Mouse (Mus musculus): ENCODE measurements around the gene Tsc22d4. TPM values are rescaled to one million over a fixed set of nuclear protein-coding genes. Genes with fewer than 3 reads are reported as not detected.
A peak's percentile ranks its signal among the peaks of the same experiment; 100 is the strongest.

Tsc22d4 gene
- polyA plus RNA-seq, 1 experiment from 2014 or later: 134 TPM

DNA sequence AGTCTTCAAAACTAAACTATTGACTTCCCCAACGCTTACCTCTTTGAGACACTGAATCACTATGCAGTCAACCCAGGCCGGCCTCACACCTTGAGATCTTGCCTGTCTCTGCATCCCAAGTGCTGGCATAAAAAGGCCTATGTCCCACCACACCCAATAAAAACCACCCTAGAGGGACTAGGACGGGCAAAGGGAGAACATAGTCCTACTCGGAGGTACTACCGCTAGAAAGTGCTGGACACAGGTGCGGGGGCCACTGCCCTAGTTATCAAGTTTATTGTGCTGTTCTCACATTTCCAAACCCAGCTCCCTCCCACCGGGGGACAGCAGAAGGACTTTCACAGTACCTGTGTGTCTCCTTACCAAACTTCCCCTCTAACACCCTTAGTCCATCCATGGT lies 36.1 kb downstream of the Tsc22d4 start:
- H3K36me3 ChIP-seq (ENCODE audit: control insufficient read depth, insufficient read depth, low read length): peaks cover 47% of the 10 kb centered on the region
- WGBS: 90% methylated on average over 7 of the region's 7 CpGs

DNA sequence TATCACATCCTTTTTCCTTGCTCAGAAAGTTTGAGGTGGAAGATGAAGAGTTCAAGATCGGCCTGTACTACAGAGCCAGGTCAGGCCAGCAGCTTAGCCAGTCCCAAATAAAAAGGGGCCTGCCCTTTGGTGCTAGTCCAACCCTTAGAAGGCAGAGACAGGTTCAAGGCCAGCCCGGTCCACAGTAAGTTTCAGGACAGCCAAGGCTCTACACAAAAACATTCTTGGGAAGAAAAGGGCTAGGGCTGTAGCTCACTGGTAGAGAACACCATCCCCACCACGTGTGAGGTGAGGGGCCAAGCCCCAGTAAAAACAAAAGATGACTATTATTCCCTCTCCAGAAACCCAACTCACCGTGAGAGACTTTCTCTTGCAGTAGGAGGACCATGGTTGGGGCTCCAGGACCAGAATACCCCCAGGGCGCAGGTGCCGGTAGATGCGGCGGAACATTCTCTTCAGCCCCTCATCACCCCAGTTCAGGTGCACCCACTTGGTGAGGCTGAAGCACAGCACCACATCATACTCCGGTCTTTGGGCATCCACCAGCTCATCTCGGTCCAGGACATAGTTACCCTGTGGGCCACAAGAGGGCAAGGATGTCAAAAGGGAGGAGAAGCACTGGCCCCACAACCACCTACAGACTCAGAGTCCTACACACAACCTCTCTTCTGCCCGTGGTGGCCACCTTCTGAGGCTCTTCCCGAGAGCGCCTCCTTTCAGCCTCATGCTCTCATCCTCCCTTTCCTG lies 37.4 kb downstream of the Tsc22d4 start:
- WGBS: 78% methylated on average over 13 of the region's 13 CpGs
- ATAC-seq (ENCODE audit: low read depth): no peak
- H3K4me2 ChIP-seq (ENCODE audit: low read depth, low read length): peak overlapping the region; percentile 78
- H3K9ac ChIP-seq (ENCODE audit: low read depth, low read length): peak overlapping the region; percentile 85
- no peaks in the 10 kb centered on the region for H3K27me3 ChIP-seq (replicated peaks; ENCODE audit: control insufficient read depth, insufficient read depth, low read length)
- H3K4me3 ChIP-seq (ENCODE audit: low read depth, low read length): peak overlapping the region; percentile 61
- peaks cover 47% of the 10 kb centered on the region for H3K36me3 ChIP-seq (ENCODE audit: control insufficient read depth, insufficient read depth, low read length)
- H3K27ac ChIP-seq (replicated peaks; ENCODE audit: low read depth, low read length): no peak overlapping the region
- no peak for DNase-seq (ENCODE audit: low spot score)
- H3K4me1 ChIP-seq (ENCODE audit: control insufficient read depth, insufficient read depth, low read length): peaks cover 24% of the 10 kb centered on the region
- H3K9me3 ChIP-seq (ENCODE audit: control insufficient read depth, low read length): no peaks in the 10 kb centered on the region

More for the DNA sequence above, 36.1 kb downstream of the Tsc22d4 start:
- Histone ChIP-seq H3K27me3 (replicated peaks; ENCODE audit: control insufficient read depth, insufficient read depth, low read length) (no peaks in the 10 kb centered on the region), H3K4me3 (ENCODE audit: low read depth, low read length) (no peak overlapping the region), H3K4me2 (ENCODE audit: low read depth, low read length) (no peak overlapping the region), H3K9me3 (ENCODE audit: control insufficient read depth, low read length) (no peaks in the 10 kb centered on the region), H3K9ac (ENCODE audit: low read depth, low read length) (no peak overlapping the region; the same call in 1 of the 2 replicates), H3K27ac (replicated peaks; ENCODE audit: low read depth, low read length) (no peak overlapping the region), H3K4me1 (ENCODE audit: control insufficient read depth, insufficient read depth, low read length) (peaks cover 24% of the 10 kb centered on the region)
- no peak for ATAC-seq (ENCODE audit: low read depth)
- no peak for DNase-seq (ENCODE audit: low spot score)

DNA sequence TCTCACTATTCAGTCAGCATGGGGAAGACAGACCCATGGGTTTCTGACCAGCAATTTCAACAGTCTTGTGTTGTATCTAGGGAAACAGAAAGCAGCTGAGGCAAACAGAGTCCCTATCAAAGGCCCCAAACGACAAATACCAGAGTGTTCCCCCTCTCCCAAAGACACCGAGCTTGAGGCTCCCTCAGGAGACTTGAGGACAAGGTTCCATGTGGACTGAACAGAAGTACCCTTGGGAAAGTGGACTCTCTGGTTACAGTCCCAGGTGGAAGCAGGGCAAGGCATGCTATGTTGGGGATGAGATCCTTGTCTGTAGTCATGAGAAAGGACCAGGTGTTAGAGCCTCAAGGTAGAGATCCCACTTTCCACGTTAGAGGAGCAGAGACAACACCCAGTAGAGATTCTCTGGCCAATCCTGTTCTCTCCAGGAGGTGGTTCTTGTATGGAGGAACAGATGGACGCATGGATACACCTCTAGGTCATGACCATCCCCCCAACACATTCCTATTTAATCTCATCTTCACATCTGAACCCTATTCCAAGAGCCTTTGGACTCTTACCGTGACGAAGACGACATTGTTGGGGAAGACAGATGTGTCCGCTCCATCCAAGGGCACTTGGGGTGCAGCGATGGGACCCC lies 38.5 kb downstream of the Tsc22d4 start:
- 64% methylated on average over 9 of the region's 9 CpGs for WGBS
- DNase-seq (ENCODE audit: low spot score) (no peak), ATAC-seq (ENCODE audit: low read depth) (no peak)
- H3K4me3 ChIP-seq (ENCODE audit: low read depth, low read length): peak overlapping the region; percentile 61
- H3K4me2 ChIP-seq (ENCODE audit: low read depth, low read length): peak overlapping the region; percentile 78
- H3K4me1 ChIP-seq (ENCODE audit: control insufficient read depth, insufficient read depth, low read length): peaks cover 28% of the 10 kb centered on the region
- no peaks in the 10 kb centered on the region for H3K27me3 ChIP-seq (replicated peaks; ENCODE audit: control insufficient read depth, insufficient read depth, low read length)
- no peak overlapping the region for H3K27ac ChIP-seq (replicated peaks; ENCODE audit: low read depth, low read length)
- H3K36me3 ChIP-seq (ENCODE audit: control insufficient read depth, insufficient read depth, low read length): peaks cover 47% of the 10 kb centered on the region
- no peaks in the 10 kb centered on the region for H3K9me3 ChIP-seq (ENCODE audit: control insufficient read depth, low read length)
- H3K9ac ChIP-seq (ENCODE audit: low read depth, low read length): peak overlapping the region; percentile 85

DNA sequence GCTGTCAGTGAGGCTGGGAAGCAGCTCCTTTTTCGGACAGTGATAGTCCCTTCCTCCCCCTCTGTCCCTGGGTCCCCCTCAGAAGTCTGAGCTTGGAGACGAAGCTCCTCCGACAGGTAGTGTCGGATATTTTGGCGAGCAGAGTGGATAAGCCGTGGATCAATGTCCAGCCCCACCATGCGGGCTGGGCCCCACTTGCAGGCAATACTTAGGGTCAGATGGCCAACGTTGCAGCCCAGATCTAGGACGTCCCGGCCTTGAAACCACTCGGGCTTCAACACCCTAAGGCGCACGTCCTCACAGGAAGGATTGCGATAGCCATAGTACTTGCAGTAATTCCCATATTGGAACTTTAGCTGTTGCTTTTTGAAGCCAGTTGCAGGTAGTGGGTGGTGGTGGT lies 39.0 kb downstream of the Tsc22d4 start:
- H3K27me3 ChIP-seq (replicated peaks; ENCODE audit: control insufficient read depth, insufficient read depth, low read length): no peaks in the 10 kb centered on the region
- peaks cover 47% of the 10 kb centered on the region for H3K36me3 ChIP-seq (ENCODE audit: control insufficient read depth, insufficient read depth, low read length)
- H3K4me2 ChIP-seq (ENCODE audit: low read depth, low read length): peak overlapping the region; percentile 78
- peak overlapping the region; percentile 61 for H3K4me3 ChIP-seq (ENCODE audit: low read depth, low read length)
- DNase-seq (ENCODE audit: low spot score) (no peak), ATAC-seq (ENCODE audit: low read depth) (no peak)
- H3K4me1 ChIP-seq (ENCODE audit: control insufficient read depth, insufficient read depth, low read length): peaks cover 28% of the 10 kb centered on the region
- no peak overlapping the region for H3K27ac ChIP-seq (replicated peaks; ENCODE audit: low read depth, low read length)
- H3K9me3 ChIP-seq (ENCODE audit: control insufficient read depth, low read length): no peaks in the 10 kb centered on the region
- H3K9ac ChIP-seq (ENCODE audit: low read depth, low read length): peak overlapping the region; percentile 85
- 82% methylated on average over 14 of the region's 14 CpGs for WGBS

DNA sequence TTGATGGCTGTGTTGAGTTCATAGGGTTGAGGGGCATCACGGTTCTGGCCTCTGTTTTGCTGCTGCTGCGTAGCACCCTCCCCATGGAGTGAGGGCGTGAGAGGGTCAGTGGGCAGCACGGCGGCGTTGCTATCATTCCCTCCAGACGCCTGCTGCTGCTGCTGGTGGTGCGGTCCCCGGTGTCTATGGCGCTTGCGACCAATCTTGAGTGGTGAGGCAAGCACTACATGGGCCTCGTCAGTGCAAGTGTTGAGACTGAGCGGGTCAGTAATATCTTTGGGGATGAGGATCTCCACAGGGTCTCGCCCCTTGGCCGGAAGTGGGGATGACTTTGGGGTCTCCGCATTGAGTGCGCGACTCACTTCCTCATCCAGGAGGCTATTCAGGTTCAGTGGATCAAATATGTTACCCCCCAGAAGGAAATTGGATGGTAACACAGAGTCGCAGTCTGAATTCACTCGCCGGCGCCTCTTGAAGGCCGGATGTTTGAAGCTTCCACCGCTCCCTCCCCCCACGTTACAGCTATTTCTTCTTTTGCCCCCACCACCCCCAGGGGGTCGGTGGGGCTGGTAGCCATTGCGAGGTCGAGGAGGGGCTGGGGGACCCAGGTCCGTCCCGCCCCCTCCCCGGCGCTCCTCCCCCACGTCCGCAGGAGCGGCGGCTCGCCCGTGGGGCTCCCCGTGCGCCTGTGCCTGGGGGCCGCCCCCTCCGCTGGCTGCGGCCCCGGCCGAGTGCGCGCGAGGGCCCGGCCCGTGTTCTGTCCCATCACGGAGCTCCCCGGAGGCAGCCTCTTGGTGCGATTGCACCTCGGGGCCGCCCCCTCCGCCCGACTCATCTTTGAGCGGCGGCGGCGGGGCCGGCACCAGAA lies 39.9 kb downstream of the Tsc22d4 start:
- Histone ChIP-seq H3K4me1 (ENCODE audit: control insufficient read depth, insufficient read depth, low read length) (peaks cover 28% of the 10 kb centered on the region), H3K4me2 (ENCODE audit: low read depth, low read length) (peak overlapping the region; percentile 78), H3K27me3 (replicated peaks; ENCODE audit: control insufficient read depth, insufficient read depth, low read length) (no peaks in the 10 kb centered on the region), H3K27ac (replicated peaks; ENCODE audit: low read depth, low read length) (peak overlapping the region; percentile 99), H3K4me3 (ENCODE audit: low read depth, low read length) (peak overlapping the region; percentile 61), H3K9ac (ENCODE audit: low read depth, low read length) (peak overlapping the region; percentile 85), H3K9me3 (ENCODE audit: control insufficient read depth, low read length) (no peaks in the 10 kb centered on the region), H3K36me3 (ENCODE audit: control insufficient read depth, insufficient read depth, low read length) (peaks cover 43% of the 10 kb centered on the region)
- peak; percentile 39 for DNase-seq (ENCODE audit: low spot score)
- no peak for ATAC-seq (ENCODE audit: low read depth)
- WGBS: 3% methylated on average over 33 of the region's 62 CpGs

DNA sequence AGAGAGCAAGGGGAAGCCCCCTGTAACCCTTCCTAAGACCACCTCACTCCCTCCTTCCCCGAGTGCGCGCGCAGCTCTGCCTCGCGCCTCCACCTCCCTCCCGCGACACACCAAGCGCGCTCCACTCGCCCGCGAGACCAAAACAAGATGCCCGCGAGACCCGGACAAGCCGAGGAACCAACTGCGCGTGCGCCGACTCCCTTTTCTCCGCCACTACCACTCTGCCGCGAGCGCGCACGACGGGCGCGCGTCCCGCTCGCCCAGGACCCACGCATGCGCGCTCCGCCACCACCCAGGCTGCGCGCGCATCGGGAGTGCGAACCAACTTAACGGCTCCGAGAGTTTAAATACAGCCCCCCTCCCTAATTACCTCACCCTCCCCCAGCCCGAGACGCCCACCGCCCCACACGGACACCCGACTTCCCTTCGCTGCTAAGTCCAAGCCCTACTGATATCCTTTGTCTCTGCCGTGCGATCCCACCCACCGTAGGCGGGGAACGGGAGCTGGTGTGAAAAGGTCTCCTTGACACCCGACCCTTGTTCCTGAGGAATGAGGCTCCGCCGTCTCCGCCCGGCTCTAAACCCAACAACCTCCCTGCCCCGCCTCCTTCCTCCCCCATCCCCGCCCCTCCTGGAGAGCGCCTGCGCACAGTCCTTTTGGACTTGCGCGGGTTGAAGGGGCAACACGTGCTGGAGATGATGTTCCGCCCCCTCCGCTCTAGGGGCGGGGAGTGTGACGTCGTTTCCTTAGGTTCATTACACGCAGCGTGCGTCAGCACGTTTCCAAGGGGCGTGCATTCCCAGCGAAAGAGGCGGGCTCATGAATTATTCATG lies 40.8 kb downstream of the Tsc22d4 start:
- peak; percentile 93 for ATAC-seq (ENCODE audit: low read depth)
- H3K36me3 ChIP-seq (ENCODE audit: control insufficient read depth, insufficient read depth, low read length): peaks cover 34% of the 10 kb centered on the region
- peak overlapping the region; percentile 99 for H3K27ac ChIP-seq (replicated peaks; ENCODE audit: low read depth, low read length)
- H3K4me3 ChIP-seq (ENCODE audit: low read depth, low read length): peak overlapping the region; percentile 61
- no peaks in the 10 kb centered on the region for H3K27me3 ChIP-seq (replicated peaks; ENCODE audit: control insufficient read depth, insufficient read depth, low read length)
- WGBS: 0% methylated on average over 56 of the region's 79 CpGs
- H3K9ac ChIP-seq (ENCODE audit: low read depth, low read length): peak overlapping the region; percentile 85
- H3K4me1 ChIP-seq (ENCODE audit: control insufficient read depth, insufficient read depth, low read length): peaks cover 28% of the 10 kb centered on the region
- H3K4me2 ChIP-seq (ENCODE audit: low read depth, low read length): peak overlapping the region; percentile 78
- no peaks in the 10 kb centered on the region for H3K9me3 ChIP-seq (ENCODE audit: control insufficient read depth, low read length)
- peak; percentile 100 for DNase-seq (ENCODE audit: low spot score)

DNA sequence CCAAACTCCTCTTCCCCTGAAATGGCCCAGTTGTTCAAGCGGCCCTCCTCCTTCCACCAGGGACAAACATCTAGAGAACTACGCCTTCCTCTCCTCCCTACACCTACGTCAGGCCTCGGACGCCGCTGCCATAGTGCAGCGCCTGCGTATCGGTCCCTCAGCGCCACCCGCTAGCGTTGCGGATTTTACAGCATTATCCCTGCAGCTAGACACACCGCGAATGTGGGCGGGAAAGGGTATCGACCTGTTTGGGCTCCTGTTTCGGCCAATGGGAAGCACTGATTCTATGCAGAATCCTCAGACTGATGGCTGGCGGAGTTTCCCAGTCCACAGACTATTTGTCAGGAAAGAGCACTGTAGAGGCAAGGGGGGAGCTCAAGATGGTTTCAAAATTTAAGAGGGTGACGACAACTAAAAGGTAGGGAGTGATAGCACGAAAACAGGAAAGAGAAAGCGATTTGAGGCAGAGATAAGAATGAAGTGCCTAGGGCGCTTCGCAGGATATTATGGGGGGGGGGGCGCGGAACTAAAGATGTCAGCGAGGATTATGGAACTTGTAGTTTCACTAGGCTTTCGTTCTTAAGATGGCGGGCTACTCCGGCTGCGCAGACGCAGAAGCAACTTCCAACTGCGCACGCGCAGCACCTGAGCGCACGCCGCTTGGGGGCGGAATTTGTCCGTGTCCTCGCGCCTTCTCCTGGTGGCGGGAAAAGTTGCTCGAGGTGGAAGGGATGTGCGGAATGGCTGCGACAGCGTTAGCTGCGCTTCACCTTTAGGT lies 41.8 kb downstream of the Tsc22d4 start, which contains the start of the genes Mepce and Zcwpw1:
Mepce (minus strand) TSS at position 505 of the 778 bp plus-strand sequence.
Zcwpw1 (plus strand) TSS at position 648 of the 778 bp plus-strand sequence.
- H3K27ac ChIP-seq (replicated peaks; ENCODE audit: low read depth, low read length): peak within 1 kb of the TSS; percentile 99
- ATAC-seq (ENCODE audit: low read depth) (peak; percentile 64), DNase-seq (ENCODE audit: low spot score) (peak; percentile 98)
- H3K4me1 ChIP-seq (ENCODE audit: control insufficient read depth, insufficient read depth, low read length): peaks cover 28% of the 10 kb centered on the region
- no peaks in the 10 kb centered on the region for H3K27me3 ChIP-seq (replicated peaks; ENCODE audit: control insufficient read depth, insufficient read depth, low read length)
- peak within 1 kb of the TSS; percentile 85 for H3K9ac ChIP-seq (ENCODE audit: low read depth, low read length)
- peaks cover 24% of the 10 kb centered on the region for H3K36me3 ChIP-seq (ENCODE audit: control insufficient read depth, insufficient read depth, low read length)
- WGBS: under 1% methylated on average over 45 of the region's 48 CpGs
- no peaks in the 10 kb centered on the region for H3K9me3 ChIP-seq (ENCODE audit: control insufficient read depth, low read length)
- peak within 1 kb of the TSS; percentile 61 for H3K4me3 ChIP-seq (ENCODE audit: low read depth, low read length)
- peak within 1 kb of the TSS; percentile 78 for H3K4me2 ChIP-seq (ENCODE audit: low read depth, low read length)
